Mouse (Mus musculus): ENCODE measurements at regions not wholly inside any gene's neighbourhood (a gene's known extent, or its start where the extent isn't known, plus 50 kb on each side); places are given as distances from the start of the nearest gene placed in this dataset.

DNA sequence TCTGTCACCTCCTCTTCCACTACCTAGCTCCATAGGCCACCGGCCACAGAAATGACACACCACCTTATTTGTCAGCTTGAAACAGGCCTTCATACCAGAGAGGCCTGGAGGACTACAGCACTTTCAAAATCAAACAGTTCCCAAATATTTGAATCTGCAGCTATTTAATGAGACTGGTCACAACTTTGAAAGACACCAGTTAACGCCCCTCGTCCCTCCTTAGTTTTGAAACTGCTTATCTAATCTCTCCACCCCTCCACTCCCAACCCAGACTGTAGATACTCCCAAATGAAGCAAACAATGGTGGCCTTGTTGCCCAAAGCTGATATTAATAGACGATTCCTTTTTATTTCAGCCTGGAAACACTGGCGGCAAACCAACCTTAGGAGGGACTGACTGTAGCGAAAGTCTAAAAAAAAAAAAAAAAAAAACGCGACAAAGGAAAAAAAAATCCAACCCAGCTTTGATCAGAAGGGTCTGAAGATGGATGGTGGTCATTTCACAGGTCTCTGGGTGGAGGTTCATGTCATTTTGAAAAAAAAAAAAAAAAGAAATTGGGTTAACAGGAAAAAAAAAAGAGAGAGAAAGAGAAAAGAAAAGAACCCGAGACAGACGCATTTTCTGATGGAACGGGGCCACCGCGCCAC is 80.8 kb downstream of the Hes1 start:
- H3K9me3 ChIP-seq (replicated peaks), result no peaks in the 10 kb centered on the region
- peaks cover 66% of the 10 kb centered on the region for H3K4me1 ChIP-seq (ENCODE audit: insufficient read depth, low read depth, low read length)
- no peaks in the 10 kb centered on the region for H3K27me3 ChIP-seq (ENCODE audit: insufficient read depth, low read length)
- TF ChIP-seq TAL1 (conservative IDR thresholded peaks at IDR 0.05; ENCODE audit: low read depth, low read length) (peak; percentile 21; the same call in 1 of the 2 replicates), POLR2AphosphoS5 (IDR thresholded peaks at IDR 0.05; ENCODE audit: insufficient replicate concordance, low read depth, low read length) (no peak)
- DNase-seq (ENCODE audit: low spot score) (peak; percentile 49), ATAC-seq (ENCODE audit: extremely low read depth, insufficient number of reproducible peaks, low FRiP score, poor library complexity, severe bottlenecking) (peak; percentile 55)
- H3K4me3 ChIP-seq (ENCODE audit: low read depth, low read length), result peak overlapping the region; percentile 65; the same call in 1 of the 2 replicates
- no peaks in the 10 kb centered on the region for H3K36me3 ChIP-seq (replicated peaks)

DNA sequence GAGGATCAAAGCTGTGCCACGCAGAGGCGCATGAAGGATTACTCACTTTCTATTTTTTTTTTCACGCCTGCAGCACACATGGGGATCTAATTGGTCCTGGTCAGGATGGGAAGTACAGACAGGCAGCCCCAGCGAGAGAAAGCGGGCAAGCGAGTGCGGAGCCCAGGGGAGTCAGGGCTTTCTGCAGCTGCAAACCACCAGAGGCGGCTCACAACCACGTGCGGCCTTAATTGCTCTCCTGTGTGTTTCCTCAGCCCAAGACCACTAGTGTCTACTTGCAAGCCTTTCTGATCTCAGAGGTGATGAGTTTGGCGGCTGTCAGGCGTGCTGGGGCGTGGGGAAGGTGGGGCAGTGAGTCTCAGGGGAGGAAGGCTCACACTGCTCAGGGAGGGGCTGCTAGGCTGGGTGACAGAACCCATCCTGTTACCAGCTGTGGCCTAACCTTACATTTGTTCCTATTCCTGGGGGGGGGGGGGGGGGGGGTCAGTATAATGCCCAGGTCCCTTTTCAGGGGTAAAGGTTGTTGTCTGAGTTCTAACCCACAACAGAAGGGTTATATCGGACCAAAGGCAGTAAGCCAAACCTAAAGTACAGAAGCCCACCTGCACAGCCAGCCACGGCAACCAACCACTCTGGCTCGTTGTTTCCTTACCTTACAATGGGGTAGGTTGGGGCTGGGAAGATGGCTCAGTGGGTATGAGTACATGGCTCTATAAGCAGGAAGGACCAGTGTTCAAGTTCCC is 81.5 kb downstream of the Hes1 start:
- peak; percentile 49 for DNase-seq (ENCODE audit: low spot score)
- peak overlapping the region; percentile 65; the same call in 1 of the 2 replicates for H3K4me3 ChIP-seq (ENCODE audit: low read depth, low read length)
- no peaks in the 10 kb centered on the region for H3K36me3 ChIP-seq (replicated peaks)
- ATAC-seq (ENCODE audit: extremely low read depth, insufficient number of reproducible peaks, low FRiP score, poor library complexity, severe bottlenecking), result peak; percentile 58
- no peaks in the 10 kb centered on the region for H3K27me3 ChIP-seq (ENCODE audit: insufficient read depth, low read length)
- no peaks in the 10 kb centered on the region for H3K9me3 ChIP-seq (replicated peaks)
- peaks cover 70% of the 10 kb centered on the region for H3K4me1 ChIP-seq (ENCODE audit: insufficient read depth, low read depth, low read length)
- TF ChIP-seq CTCF (IDR thresholded peaks at IDR 0.05; ENCODE audit: low read depth, low read length), result no peak
- TF ChIP-seq TAL1 (conservative IDR thresholded peaks at IDR 0.05; ENCODE audit: low read depth, low read length), result no peak
- no peak for TF ChIP-seq GATA1 (IDR thresholded peaks at IDR 0.05; ENCODE audit: borderline replicate concordance, low read length)

DNA sequence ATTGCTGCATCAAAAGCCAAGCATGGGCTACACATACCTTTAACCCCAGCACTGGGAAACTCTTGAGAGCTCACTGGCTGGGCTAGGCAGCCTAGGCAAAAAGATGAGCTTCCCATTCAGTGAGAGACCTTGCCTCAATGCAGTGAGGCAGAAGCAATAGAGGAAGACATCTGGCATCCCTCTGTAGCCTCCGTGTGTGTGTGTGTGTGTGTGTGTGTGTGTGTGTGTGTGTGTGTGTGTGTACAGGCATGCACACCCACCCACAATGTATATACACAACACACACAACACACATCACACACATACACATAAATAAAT is 82.0 kb downstream of the Hes1 start:
- Histone ChIP-seq H3K9me3 (replicated peaks) (no peaks in the 10 kb centered on the region), H3K4me1 (ENCODE audit: insufficient read depth, low read depth, low read length) (peaks cover 70% of the 10 kb centered on the region), H3K27me3 (ENCODE audit: insufficient read depth, low read length) (no peaks in the 10 kb centered on the region), H3K36me3 (replicated peaks) (no peaks in the 10 kb centered on the region), H3K4me3 (ENCODE audit: low read depth, low read length) (no peak overlapping the region)
- ATAC-seq (ENCODE audit: extremely low read depth, insufficient number of reproducible peaks, low FRiP score, poor library complexity, severe bottlenecking) (0 out of 2 replicates have a peak, but pooled peaks have one; percentile 16), DNase-seq (ENCODE audit: low spot score) (no peak)
- TF ChIP-seq TAL1 (conservative IDR thresholded peaks at IDR 0.05; ENCODE audit: low read depth, low read length), result no peak

DNA sequence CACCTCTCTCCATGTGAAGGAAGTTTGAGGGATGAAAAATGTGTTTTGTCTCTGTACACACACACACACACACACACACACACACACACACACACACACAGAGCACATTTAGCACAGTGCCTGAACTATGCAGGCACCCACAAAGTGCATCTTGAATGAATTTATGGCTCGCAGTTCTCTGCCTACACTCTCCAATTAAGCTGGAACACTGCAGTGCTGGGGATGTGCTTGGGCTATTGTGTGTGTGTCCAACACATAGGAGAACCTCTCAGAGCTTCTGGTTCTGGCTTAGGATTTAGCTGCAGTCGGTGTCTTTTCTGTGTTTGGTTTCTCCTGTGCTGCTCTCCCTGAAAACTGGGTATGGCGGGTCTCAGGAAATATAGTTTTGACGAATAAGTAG is 83.1 kb downstream of the Hes1 start:
- TF ChIP-seq TAL1 (conservative IDR thresholded peaks at IDR 0.05; ENCODE audit: low read depth, low read length) (no peak), GATA2 (IDR thresholded peaks at IDR 0.05; ENCODE audit: borderline replicate concordance, low read depth, low read length) (no peak), POLR2AphosphoS5 (IDR thresholded peaks at IDR 0.05; ENCODE audit: insufficient replicate concordance, low read depth, low read length) (no peak), CTCF (IDR thresholded peaks at IDR 0.05; ENCODE audit: low read depth, low read length) (no peak), GATA1 (IDR thresholded peaks at IDR 0.05; ENCODE audit: borderline replicate concordance, low read length) (no peak)
- Histone ChIP-seq H3K4me3 (ENCODE audit: low read depth, low read length) (no peak overlapping the region), H3K4me1 (ENCODE audit: insufficient read depth, low read depth, low read length) (peaks cover 73% of the 10 kb centered on the region), H3K27me3 (ENCODE audit: insufficient read depth, low read length) (no peaks in the 10 kb centered on the region), H3K36me3 (replicated peaks) (no peaks in the 10 kb centered on the region), H3K9me3 (replicated peaks) (no peaks in the 10 kb centered on the region)
- DNase-seq (ENCODE audit: low spot score), result no peak
- no peak for ATAC-seq (ENCODE audit: extremely low read depth, insufficient number of reproducible peaks, low FRiP score, poor library complexity, severe bottlenecking)

DNA sequence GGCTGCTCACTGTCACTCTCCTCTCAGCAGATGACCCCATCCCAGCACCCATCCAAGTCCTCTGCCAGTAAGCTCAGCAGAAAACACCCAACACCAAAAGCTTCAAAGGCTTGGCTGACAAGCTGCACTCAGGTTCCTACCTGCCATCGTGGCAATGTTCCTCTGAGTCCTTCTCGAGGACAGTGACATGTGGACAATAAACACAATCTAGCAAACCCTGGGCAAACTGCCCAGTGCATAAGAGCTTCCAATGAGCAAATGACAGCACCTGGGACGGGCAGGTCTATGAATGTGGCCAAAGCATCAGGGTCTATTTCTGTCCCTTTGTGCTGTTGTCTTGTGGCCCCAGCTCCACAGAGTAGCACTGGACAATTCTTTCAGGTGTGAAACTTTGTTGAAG is 86.9 kb downstream of the Hes1 start:
- Histone ChIP-seq H3K4me3 (ENCODE audit: low read depth, low read length) (no peak overlapping the region), H3K4me1 (ENCODE audit: insufficient read depth, low read depth, low read length) (peaks cover 70% of the 10 kb centered on the region), H3K36me3 (replicated peaks) (no peaks in the 10 kb centered on the region), H3K9me3 (replicated peaks) (no peaks in the 10 kb centered on the region), H3K27me3 (ENCODE audit: insufficient read depth, low read length) (no peaks in the 10 kb centered on the region)
- DNase-seq (ENCODE audit: low spot score) (no peak), ATAC-seq (ENCODE audit: extremely low read depth, insufficient number of reproducible peaks, low FRiP score, poor library complexity, severe bottlenecking) (no peak)
- no peak for TF ChIP-seq TAL1 (conservative IDR thresholded peaks at IDR 0.05; ENCODE audit: low read depth, low read length)

DNA sequence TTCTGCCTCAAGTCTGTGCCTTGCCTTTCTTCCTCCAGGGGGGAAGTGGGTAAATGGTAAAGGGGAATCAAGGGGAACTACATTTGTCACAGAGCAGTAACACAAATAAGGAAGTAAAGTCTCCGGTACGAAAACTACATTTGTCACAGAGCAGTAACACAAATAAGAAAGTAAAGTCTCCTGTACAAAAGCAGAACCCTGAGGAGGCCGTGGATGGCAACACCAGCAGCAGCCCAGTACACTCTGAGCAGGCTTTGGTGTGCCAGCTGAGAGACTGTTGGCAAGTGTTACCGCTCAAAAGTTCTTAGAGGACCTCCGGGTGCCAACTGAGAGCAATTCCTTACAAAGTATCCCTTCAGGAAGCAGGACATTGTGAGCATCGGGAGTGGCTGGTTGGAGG is 90.9 kb downstream of the Hes1 start:
- H3K4me1 ChIP-seq (ENCODE audit: insufficient read depth, low read depth, low read length), result peaks cover 64% of the 10 kb centered on the region
- TF ChIP-seq GATA2 (IDR thresholded peaks at IDR 0.05; ENCODE audit: borderline replicate concordance, low read depth, low read length) (no peak), TAL1 (conservative IDR thresholded peaks at IDR 0.05; ENCODE audit: low read depth, low read length) (no peak), POLR2AphosphoS5 (IDR thresholded peaks at IDR 0.05; ENCODE audit: insufficient replicate concordance, low read depth, low read length) (no peak), CTCF (IDR thresholded peaks at IDR 0.05; ENCODE audit: low read depth, low read length) (no peak), GATA1 (IDR thresholded peaks at IDR 0.05; ENCODE audit: borderline replicate concordance, low read length) (no peak)
- no peak overlapping the region for H3K4me3 ChIP-seq (ENCODE audit: low read depth, low read length)
- ATAC-seq (ENCODE audit: extremely low read depth, insufficient number of reproducible peaks, low FRiP score, poor library complexity, severe bottlenecking) (no peak), DNase-seq (ENCODE audit: low spot score) (no peak)
- H3K36me3 ChIP-seq (replicated peaks), result no peaks in the 10 kb centered on the region
- H3K9me3 ChIP-seq (replicated peaks), result no peaks in the 10 kb centered on the region
- H3K27me3 ChIP-seq (ENCODE audit: insufficient read depth, low read length), result no peaks in the 10 kb centered on the region
